Mouse (Mus musculus) thymus, postnatal 0 days (tissue): ENCODE measurements around the gene Glce. TPM values are rescaled to one million over a fixed set of nuclear protein-coding genes. Genes with fewer than 3 reads are reported as not detected.

Experiments
- DNase-seq: peaks from one replicate; pipeline ENCODE4 v3.0.0-alpha.2; 2015; ENCODE audit warnings: low spot score
- polyA plus RNA-seq: library from polyadenylated mRNA; unstranded; fragments of >200 nt; fragmentation: Nextera tagmentation; extraction: Ambion mirVana; gene quantifications from 2 replicates; pipeline ENCODE4 v1.2.1, GENCODE M21; 2015

Gene Glce
- polyA plus RNA-seq, 1 experiment from 2014 or later = 7.2 TPM

DNA sequence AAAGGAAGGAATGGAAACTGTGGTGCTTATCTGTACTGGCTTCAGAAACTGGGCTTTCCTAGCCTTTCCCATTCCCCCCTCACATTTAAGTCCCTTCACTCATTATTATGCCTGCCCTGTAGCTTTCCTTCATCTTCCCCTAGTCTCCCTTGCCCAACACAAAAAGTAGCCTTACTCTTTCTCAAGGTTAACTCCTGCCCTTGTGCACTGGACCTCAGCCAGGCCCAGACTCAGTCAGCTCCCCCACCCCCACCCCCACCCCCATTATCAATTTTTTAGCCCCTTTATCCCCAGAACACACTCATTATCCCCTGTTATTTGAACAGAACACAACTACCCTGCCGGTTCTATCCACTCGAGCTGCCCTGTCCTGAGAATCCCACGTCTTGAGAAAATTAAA lies 1.0 kb upstream of the Glce start:
- DNase-seq = no peak

DNA sequence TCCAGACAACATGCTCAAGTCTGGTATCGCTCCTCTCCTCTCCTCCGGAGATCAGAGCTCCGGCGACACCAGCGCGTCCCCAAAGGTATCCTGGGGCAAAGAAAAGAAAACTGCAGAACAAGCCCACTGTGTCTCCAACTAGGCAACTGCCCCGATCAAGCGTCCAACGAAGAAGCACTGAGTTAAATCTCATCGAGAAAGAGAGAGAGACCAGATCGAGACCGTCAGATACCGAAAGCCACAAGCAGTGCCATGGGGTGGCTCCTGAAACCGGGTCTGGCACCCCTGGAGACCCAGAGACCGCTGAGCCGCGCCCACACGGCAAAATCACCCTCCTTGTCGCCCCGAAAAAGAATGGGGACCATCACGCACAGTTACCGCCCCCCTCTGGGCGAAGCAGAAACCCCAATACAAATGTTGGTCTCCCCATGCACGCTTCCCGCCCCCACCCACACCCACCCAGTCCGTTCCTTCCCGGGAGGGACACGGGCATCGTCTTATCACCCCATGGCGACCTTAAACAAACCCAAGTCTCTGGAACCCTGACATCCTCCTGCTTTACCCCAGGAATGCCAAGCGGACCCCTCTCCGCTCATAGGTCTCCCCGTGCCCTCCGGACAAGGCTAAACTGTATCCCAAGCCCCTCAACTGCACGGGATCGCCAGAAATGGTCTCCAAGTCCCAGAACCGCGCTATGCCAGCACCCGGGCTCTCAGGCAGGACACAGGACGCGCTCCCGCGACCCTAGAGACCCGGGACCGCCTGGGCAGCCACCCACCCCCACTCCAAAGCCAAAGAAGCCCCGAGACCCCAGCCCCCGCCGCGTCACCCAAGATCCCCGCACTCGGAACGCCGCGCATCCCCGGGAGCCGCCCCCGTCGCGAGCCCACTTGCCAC lies 656 bp downstream of the Glce start:
- DNase-seq = peak; percentile 61

DNA sequence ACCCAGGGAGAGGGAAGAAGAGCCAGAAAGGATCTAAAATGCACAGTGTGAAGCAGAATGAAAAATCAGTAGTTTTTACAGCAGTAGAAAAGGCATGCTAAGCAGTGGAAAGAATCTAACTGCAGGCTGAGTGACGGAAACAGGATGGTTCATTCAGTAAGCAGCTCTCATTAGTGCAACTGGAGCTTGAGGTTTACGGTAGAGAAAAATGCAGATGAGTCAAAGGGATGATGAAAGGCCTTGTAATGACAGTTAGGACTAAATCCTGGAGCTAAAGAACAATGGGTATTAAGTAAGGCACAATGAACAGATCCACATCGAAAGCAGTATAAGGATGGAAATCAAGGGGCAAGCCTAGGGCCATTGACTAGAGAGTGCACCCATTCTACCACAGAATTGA lies 3.7 kb downstream of the Glce start:
- no peak for DNase-seq

- no peak for DNase-seq
Measured at GRCm38 (mm10) chr9:62115826-62116225, 6.6 kb downstream of the Glce start.

DNA sequence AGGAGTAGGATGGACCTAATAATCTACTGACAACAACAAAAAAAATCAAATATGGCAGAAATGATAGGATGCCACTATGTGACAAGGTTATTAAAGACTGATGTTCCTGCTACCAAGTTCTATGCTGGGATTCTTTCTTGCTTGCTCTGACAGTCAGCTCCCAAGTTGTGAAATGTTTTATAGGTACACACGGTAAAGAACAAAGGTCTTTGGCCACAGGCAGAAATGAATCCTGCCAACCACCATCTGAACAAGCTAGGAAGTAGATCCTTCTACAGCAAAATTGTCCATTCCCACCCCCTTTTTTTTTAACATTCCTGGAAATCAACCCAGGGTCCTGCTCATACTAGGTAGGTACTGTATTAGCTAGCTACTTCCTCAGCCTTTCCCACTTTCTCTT lies 25.9 kb downstream of the Glce start:
- no peak for DNase-seq

- DNase-seq = no peak
Measured at GRCm38 (mm10) chr9:62091604-62092003, 30.9 kb downstream of the Glce start.

GRCm38 (mm10) chr9:62085548-62085947 lies 36.9 kb downstream of the Glce start:
- DNase-seq = no peak

GRCm38 (mm10) chr9:62084896-62085295 lies 37.6 kb downstream of the Glce start:
- DNase-seq = no peak

GRCm38 (mm10) chr9:62082986-62083385 lies 39.5 kb downstream of the Glce start:
- DNase-seq = no peak

DNA sequence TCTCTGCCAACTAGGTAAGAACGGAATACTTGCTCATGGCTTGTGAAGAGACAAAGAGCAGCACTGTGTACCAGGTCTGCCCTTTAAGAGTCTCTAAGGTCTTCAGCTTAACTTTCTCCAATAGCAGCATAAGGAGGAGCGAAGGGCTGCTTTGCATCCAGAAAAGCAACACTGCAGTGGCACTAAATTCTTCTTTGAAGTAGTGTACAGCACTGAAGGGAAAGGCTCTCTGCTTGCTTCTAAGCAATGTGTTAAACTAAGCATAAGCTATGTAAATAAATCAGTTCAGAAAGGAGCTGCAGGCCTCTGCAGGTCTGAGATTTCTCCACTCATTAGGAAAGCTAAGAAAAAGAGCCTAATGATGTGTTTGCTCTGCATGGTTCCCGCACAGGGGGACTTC lies 40.9 kb downstream of the Glce start:
- DNase-seq = no peak

DNA sequence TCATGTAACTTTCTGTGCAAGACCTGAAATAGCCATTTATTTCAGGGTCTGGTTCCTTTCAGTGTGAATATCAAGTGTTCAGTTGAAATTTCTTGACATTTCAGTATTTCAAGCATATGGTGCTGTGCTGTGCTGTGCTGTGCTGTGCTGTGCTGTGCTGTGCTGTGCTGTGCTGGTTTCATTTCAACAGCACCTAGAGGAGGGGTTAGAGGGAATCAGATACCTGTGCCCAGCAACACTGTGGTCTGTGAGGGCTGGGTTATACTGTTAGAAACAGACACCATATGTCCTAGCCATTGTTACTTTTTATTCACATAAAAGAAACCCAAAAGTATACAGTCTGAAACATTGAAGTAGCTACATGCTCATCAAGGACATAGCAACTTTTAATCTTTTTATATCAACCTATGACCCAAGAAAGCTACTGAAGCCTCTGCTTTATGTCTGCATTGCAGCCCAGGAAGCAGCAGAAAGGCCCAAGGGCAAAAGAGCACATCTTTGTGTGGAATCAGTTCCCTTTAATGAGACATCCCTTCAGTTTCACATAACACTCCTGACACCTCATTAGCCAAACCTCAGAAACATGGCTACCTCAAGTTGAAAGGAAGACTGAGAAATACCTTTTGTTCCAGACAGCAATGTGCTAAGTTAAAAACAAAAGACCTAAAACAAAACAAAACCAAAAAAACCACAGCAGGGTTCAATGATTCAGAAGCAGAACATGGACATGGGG lies 42.3 kb downstream of the Glce start:
- no peak for DNase-seq

GRCm38 (mm10) chr9:62062234-62062633 lies 60.2 kb downstream of the Glce start:
- no peak for DNase-seq

- DNase-seq = no peak
Measured at GRCm38 (mm10) chr9:62060431-62060830, 62.0 kb downstream of the Glce start.

DNA sequence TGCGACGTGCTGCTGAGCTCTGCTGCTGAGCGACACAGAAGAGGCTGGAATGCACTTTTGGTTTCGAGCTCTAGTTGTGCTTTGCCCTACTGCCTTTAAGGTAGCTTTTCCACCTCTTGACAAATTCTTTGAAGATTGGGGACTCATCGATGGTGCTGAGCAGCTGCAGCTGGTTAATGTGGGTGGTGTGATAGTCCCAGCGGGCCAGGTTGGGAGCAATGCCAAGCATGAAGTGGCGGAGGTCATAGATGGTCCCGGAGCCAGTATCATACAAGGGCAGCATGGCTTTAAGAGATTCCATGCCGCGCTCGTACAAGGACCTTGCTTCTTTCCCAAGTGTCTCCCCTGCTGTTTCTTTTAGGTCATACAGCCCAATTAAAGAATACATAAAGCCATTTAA lies 62.5 kb downstream of the Glce start:
- no peak for DNase-seq

DNA sequence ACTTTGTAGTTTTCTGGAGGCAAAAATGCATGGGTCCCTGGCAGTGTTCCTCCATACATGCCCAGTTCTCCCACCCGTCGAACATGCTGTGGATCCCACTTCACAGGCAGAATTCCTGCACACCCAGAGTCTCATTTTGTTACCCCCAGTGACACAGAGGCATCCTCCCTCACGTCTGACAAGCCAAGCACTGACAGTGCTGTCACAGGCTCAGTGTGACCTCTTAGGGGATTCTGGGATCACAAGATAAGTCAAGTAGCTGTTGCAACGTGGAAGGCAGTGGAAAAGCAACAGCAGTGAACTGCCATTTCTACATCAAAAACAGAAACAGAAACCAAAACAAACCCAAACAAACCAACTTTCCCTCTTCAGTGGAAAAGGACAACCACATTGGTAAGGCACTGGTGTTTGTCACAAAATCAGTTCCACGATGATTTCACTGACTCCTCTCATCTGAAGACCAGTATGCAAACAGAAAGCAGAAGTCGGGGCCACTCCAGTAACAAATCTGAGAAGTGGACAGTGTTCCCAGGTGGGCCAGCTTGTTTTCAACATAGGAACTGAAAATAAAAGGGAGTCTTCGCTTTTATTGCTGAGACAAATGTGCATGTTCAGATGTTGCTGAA lies 64.5 kb downstream of the Glce start:
- no peak for DNase-seq

DNA sequence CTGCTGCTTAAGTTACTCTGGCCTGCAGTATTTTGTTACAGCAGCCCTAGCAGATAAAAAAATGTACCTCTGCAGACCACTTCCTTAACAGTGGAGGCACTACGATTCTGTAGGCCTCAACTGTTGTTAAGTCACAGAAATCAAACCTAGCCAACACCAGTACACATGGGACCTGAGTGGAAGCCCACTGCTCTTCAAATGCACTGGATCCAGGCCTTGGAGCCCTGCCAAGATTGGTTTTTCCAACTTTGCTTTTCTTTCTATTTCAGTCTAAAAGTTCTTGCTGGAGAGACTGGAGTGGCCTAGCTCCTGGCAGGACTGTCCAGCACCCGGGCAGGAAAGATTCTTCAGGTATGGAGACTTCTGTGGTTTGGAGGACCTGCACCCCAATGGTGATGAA lies 66.2 kb downstream of the Glce start:
- DNase-seq = no peak

GRCm38 (mm10) chr9:62050801-62051200 lies 71.7 kb downstream of the Glce start:
- DNase-seq = peak; percentile 30

- no peak for DNase-seq
Measured at GRCm38 (mm10) chr9:62049166-62049565, 73.3 kb downstream of the Glce start.

DNA sequence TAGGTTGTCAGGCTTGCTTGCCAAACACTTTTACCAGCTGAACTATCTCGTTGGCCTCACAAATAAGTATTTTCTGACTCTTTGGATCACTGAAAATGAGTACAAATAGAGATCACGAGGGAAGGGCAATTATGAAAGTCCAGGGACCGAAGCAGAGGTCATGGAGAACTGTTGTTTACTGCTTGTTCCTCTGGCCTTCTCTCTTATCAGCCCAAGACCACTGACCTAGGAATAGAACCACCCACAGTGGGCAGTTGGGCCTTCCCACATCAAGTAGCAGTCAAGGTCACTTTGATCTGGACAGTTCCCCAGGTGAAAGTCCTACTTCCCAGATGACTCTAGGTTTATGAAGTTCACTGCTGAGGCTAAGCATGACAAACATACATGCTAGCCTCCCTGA lies 80.3 kb downstream of the Glce start:
- no peak for DNase-seq

GRCm38 (mm10) chr9:62040008-62040608 lies 82.3 kb downstream of the Glce start:
- peak; percentile 82 for DNase-seq

- DNase-seq = no peak
Measured at GRCm38 (mm10) chr9:62035806-62036205, 86.6 kb downstream of the Glce start.

- DNase-seq = no peak
Measured at GRCm38 (mm10) chr9:62032206-62032605, 90.2 kb downstream of the Glce start.
